ENCODE assay signal across 15 mouse cellular contexts in the genomic region with DNA sequence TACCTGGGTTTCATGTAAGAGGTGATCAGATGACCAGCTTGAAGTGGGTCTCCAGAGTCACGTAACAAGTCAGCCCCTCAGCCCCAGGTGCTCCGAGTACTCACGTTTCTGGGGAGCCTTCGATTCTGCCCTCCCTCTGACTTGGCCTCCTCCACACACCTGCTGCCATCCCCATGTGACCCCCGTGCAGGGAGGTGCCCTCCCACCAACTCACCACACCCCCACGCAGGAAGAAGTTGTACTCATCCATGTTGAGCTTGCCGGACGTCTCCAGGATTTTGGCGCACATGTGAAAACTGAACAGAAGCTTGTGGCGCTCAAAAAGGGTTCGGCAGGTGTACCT. TPM values are rescaled to one million over a fixed set of nuclear protein-coding genes. Genes with fewer than 3 reads are reported as not detected.
DNase-seq lines count a peak whose midpoint lies in the region; ATAC-seq and TF ChIP-seq lines count a peak whose summit lies in the region.
"Had no signal": no experiment of that assay in that cellular context is flagged by ENCODE, and none has a peak within 500 bp of the region (broad histone marks: within the 10 kb centered on the region; RNA-seq: fewer than 3 reads in every experiment).

No protein-coding gene starts in this region.

- no peaks in the 10 kb centered on the region for H3K27me3 ChIP-seq in lung, embryonic 15.5 days
- no peaks in the 10 kb centered on the region for H3K27me3 ChIP-seq in embryonic facial prominence, embryonic 15.5 days
- H3K27me3 ChIP-seq: intestine, embryonic 15.5 days; limb, embryonic 15.5 days; liver, embryonic 15.5 days; midbrain, embryonic 12.5 days; stomach, embryonic 15.5 days had no signal

- H3K36me3 ChIP-seq in lung, embryonic 15.5 days: no peaks in the 10 kb centered on the region
- H3K36me3 ChIP-seq in embryonic facial prominence, embryonic 15.5 days: no peaks in the 10 kb centered on the region
- H3K36me3 ChIP-seq: hindbrain, embryonic 10.5 days; intestine, embryonic 15.5 days; limb, embryonic 15.5 days; liver, embryonic 15.5 days; midbrain, embryonic 12.5 days; stomach, embryonic 15.5 days had no signal

- intact Hi-C loops in heart, postnatal 14 days (cut with DNase I): loop anchor here (2.0 kb wide), 2 partner anchors 80 to 164 kb away; no protein-coding TSS in a partner anchor

- peaks cover 20% of the 10 kb centered on the region for H3K4me1 ChIP-seq in lung, embryonic 15.5 days
- H3K4me1 ChIP-seq in lung, adult 2 months (ENCODE audit: control insufficient read depth, insufficient read depth, low read length): peaks cover 3% of the 10 kb centered on the region
- peaks cover 21% of the 10 kb centered on the region for H3K4me1 ChIP-seq in embryonic facial prominence, embryonic 15.5 days

- peak overlapping the region; percentile 47 for H3K4me2 ChIP-seq in lung, embryonic 15.5 days
- H3K4me2 ChIP-seq in embryonic facial prominence, embryonic 15.5 days (replicated peaks): 0 out of 2 replicates have a peak overlapping the region, but pooled peaks have one; percentile 36
- H3K4me2 ChIP-seq: intestine, embryonic 15.5 days; limb, embryonic 15.5 days; liver, embryonic 15.5 days had no signal

- no peak for TF ChIP-seq POLR2A in lung, adult 2 months (IDR thresholded peaks at IDR 0.05; ENCODE audit: borderline replicate concordance, extremely low read depth, low read depth, low read length)

- peak; percentile 9; the same call in 1 of the 2 replicates for ATAC-seq in lung, embryonic 15.5 days (ENCODE audit: borderline replicate concordance, extremely low read depth, low FRiP score, low TSS enrichment)
- no peak; the same call in 1 of the 2 replicates for ATAC-seq in embryonic facial prominence, embryonic 15.5 days (ENCODE audit: insufficient number of reproducible peaks, low FRiP score, low TSS enrichment, low read depth)

- no peak overlapping the region for H3K27ac ChIP-seq in lung, embryonic 15.5 days
- H3K27ac ChIP-seq in embryonic facial prominence, embryonic 15.5 days (replicated peaks): no peak overlapping the region
- H3K27ac ChIP-seq: hindbrain, embryonic 10.5 days; intestine, embryonic 15.5 days; limb, embryonic 15.5 days; liver, embryonic 15.5 days; midbrain, embryonic 12.5 days; stomach, embryonic 15.5 days had no signal

- WGBS in lung, embryonic 15.5 days: 54% methylated on average over 11 of the region's 11 CpGs
- WGBS in lung, adult 2 months: 47% methylated on average over 11 of the region's 11 CpGs
- WGBS in embryonic facial prominence, embryonic 15.5 days: 61% methylated on average over 11 of the region's 11 CpGs

- no peak for TF ChIP-seq CTCF in lung, adult 2 months (IDR thresholded peaks at IDR 0.05; ENCODE audit: insufficient read depth, low read length)

- H3K9ac ChIP-seq in lung, embryonic 15.5 days: 0 out of 2 replicates have a peak overlapping the region, but pooled peaks have one; percentile 16
- no peak overlapping the region for H3K9ac ChIP-seq in embryonic facial prominence, embryonic 15.5 days
- H3K9ac ChIP-seq: intestine, embryonic 15.5 days; limb, embryonic 15.5 days; liver, embryonic 15.5 days; midbrain, embryonic 12.5 days; stomach, embryonic 15.5 days had no signal

- no peak overlapping the region for H3K4me3 ChIP-seq in lung, embryonic 15.5 days
- H3K4me3 ChIP-seq in lung, adult 2 months (replicated peaks; ENCODE audit: extremely low read depth, low read depth, low read length): no peak overlapping the region
- no peak overlapping the region for H3K4me3 ChIP-seq in embryonic facial prominence, embryonic 15.5 days (replicated peaks)
- H3K4me3 ChIP-seq: erythroblast, embryonic 14.5 days; intestine, embryonic 15.5 days; limb, embryonic 15.5 days; liver, embryonic 15.5 days; midbrain, embryonic 12.5 days; stomach, embryonic 15.5 days had no signal

- H3K9me3 ChIP-seq in lung, embryonic 15.5 days: no peaks in the 10 kb centered on the region
- H3K9me3 ChIP-seq in embryonic facial prominence, embryonic 15.5 days (replicated peaks): no peaks in the 10 kb centered on the region
- H3K9me3 ChIP-seq: hindbrain, embryonic 10.5 days; intestine, embryonic 15.5 days; limb, embryonic 15.5 days; liver, embryonic 15.5 days; midbrain, embryonic 12.5 days; stomach, embryonic 15.5 days had no signal

- DNase-seq in adrenal gland, postnatal 14 days: peak; percentile 5
- no peak for DNase-seq in adrenal gland, adult 8-10 months
- DNase-seq in heart, adult 11 months: peak; percentile 93
- DNase-seq in heart, postnatal 14 days: no peak
- DNase-seq in lung, adult 2 months: no peak
- no peak for DNase-seq in layer of hippocampus, adult 9-11 months

RNA-seq across cellular contexts. Expression of a gene that starts 19.1 kb away (rescaled TPM):
- total RNA-seq in adrenal gland, postnatal 14 days (2021): 53.7 and 61.3 TPM in 2 replicates
- 10 to 100 TPM; 20.4 to 44.2 (median 35.1) TPM for total RNA-seq in adrenal gland, adult 8-10 months (2022)
- 10 to 100 TPM; 45.7 to 50.6 TPM for total RNA-seq in heart, postnatal 14 days (2021)
- 22.7 and 23.4 TPM in 2 replicates for polyA plus RNA-seq in lung, embryonic 15.5 days (2015; fragmentation: Nextera tagmentation; extraction: Ambion mirVana)
- polyA plus RNA-seq in lung, adult 2 months (2012; rRNA removed): 19.4 and 21.0 TPM in 2 replicates
- 35.5 and 37.2 TPM in 2 replicates for polyA plus RNA-seq in embryonic facial prominence, embryonic 15.5 days (2015; fragmentation: Nextera tagmentation; extraction: Ambion mirVana)

RNA-seq across cellular contexts. Expression of a gene that starts 34.6 kb away (rescaled TPM):
- total RNA-seq in adrenal gland, postnatal 14 days (2021): 29.5 and 30.2 TPM in 2 replicates
- 10 to 100 TPM in 2 of 4 experiments, 1 to 10 TPM in 2; 6.3 to 16.0 (median 10.4) TPM for total RNA-seq in adrenal gland, adult 8-10 months (2022)
- total RNA-seq in heart, postnatal 14 days (2021): 10 to 100 TPM; 37.4 to 39.6 TPM
- 46.7 and 49.8 TPM in 2 replicates for polyA plus RNA-seq in lung, embryonic 15.5 days (2015; fragmentation: Nextera tagmentation; extraction: Ambion mirVana)
- 37.8 and 63.1 TPM in 2 replicates for polyA plus RNA-seq in lung, adult 2 months (2012; rRNA removed)
- 19.5 and 20.0 TPM in 2 replicates for polyA plus RNA-seq in embryonic facial prominence, embryonic 15.5 days (2015; fragmentation: Nextera tagmentation; extraction: Ambion mirVana)

RNA-seq across cellular contexts. Expression of a gene that starts 37.2 kb away (rescaled TPM):
- total RNA-seq in adrenal gland, postnatal 14 days (2021): 34.2 and 42.6 TPM in 2 replicates
- 10 to 100 TPM; 53.9 to 65.7 (median 60.5) TPM for total RNA-seq in adrenal gland, adult 8-10 months (2022)
- 10 to 100 TPM; 25.0 to 29.3 TPM for total RNA-seq in heart, postnatal 14 days (2021)
- polyA plus RNA-seq in lung, embryonic 15.5 days (2015; fragmentation: Nextera tagmentation; extraction: Ambion mirVana): 28.4 and 31.5 TPM in 2 replicates
- 21.9 and 24.7 TPM in 2 replicates for polyA plus RNA-seq in lung, adult 2 months (2012; rRNA removed)
- 32.6 and 40.9 TPM in 2 replicates for polyA plus RNA-seq in embryonic facial prominence, embryonic 15.5 days (2015; fragmentation: Nextera tagmentation; extraction: Ambion mirVana)

RNA-seq across cellular contexts. Expression of a gene that starts 37.3 kb away (rescaled TPM):
- 124 and 137 TPM in 2 replicates for total RNA-seq in adrenal gland, postnatal 14 days (2021)
- 100 to 1,000 TPM; 138 to 160 (median 154) TPM for total RNA-seq in adrenal gland, adult 8-10 months (2022)
- total RNA-seq in heart, postnatal 14 days (2021): 10 to 100 TPM; 85.4 to 91.7 TPM
- polyA plus RNA-seq in lung, embryonic 15.5 days (2015; fragmentation: Nextera tagmentation; extraction: Ambion mirVana): 151 and 168 TPM in 2 replicates
- 129 and 141 TPM in 2 replicates for polyA plus RNA-seq in lung, adult 2 months (2012; rRNA removed)
- 150 and 158 TPM in 2 replicates for polyA plus RNA-seq in embryonic facial prominence, embryonic 15.5 days (2015; fragmentation: Nextera tagmentation; extraction: Ambion mirVana)

Comparison
In these comparisons a context has a peak if more than half of its experiments do, and no peak if none do; other contexts are left out.
1. DNase-seq: peak in adrenal gland, postnatal 14 days (single experiment) and heart, adult 11 months (single experiment); none in adrenal gland, adult 8-10 months (single experiment), heart, postnatal 14 days (0 of 2), lung, adult 2 months (single experiment) and layer of hippocampus, adult 9-11 months (single experiment).